Mouse (Mus musculus) heart, postnatal 0 days (tissue): ENCODE data around the gene Pla2g2e.

Experiments used
- CTCF ChIP-seq: IDR thresholded peaks from 2 replicates; pipeline ENCODE4 v1.5.1; 2016; ENCODE audit warnings: antibody characterized with exemption, control low read depth, low read depth
- EP300 ChIP-seq: IDR thresholded peaks from 2 replicates; pipeline ENCODE4 v1.6.1; 2016; ENCODE audit warnings: antibody characterized with exemption, low read depth

DNA sequence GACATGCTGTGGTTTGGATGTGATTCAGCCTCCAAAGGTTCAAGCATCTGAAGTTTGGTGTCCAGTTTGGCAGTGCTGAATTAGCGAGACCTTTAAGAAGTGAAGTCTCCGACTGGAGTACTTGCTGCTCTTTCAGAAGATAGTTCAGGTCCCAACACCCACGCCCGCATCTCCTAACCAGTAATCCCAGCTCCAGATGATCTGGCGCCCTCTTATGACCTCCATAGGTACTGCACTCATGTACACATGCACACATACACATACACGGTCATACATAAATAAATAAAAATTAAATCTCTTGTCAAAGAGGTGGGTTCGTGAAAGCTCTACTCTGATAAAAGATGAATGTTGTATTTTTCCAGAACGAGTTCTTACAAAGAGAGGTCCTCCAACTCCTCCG lies 39.5 kb downstream of the Pla2g2e start:
- TF ChIP-seq CTCF (no peak), EP300 (no peak)
